Mouse (Mus musculus) brain, embryonic 14.5 days (tissue): ENCODE results near the gene Hmx1.

Source experiments
- CTCF ChIP-seq: fragments of 200-500 bp; IDR thresholded peaks from 2 replicates; pipeline ENCODE4 v1.5.1; 2012; ENCODE audit warnings: inconsistent platforms, mild to moderate bottlenecking, moderate library complexity, borderline replicate concordance; ENCODE audit not compliant: insufficient read depth, insufficient read length; ENCODE audit errors: extremely low read depth
- POLR2A ChIP-seq: fragments of 200-500 bp; IDR thresholded peaks from 2 replicates; pipeline ENCODE4 v1.6.1; 2012; ENCODE audit warnings: mild to moderate bottlenecking, inconsistent platforms, borderline replicate concordance; ENCODE audit not compliant: poor library complexity, insufficient read depth, insufficient read length, severe bottlenecking; ENCODE audit errors: extremely low read depth

DNA sequence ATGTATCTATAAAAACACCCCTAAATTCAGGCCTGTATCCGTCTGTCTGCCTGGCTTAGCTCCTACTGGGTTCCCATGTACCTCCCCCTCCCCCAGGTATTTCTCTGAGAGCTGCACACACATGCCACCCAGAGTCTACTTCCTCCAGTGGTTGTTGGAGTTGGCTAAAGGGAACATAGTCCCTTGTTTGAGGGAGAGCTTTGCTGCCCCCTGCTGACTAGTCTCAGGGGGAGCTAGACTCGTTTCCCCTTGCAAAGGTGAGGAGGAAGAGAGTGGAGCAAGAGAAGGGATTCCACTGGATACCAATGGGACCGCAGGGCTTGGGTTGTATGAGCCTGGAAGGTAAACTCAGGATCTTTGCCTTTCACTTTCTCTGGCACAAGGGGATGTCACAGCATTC lies 40.1 kb upstream of the Hmx1 start:
- TF ChIP-seq CTCF (peak; percentile 81; the same call in 1 of the 2 replicates), POLR2A (no peak)
